Mouse (Mus musculus): Measurements from ENCODE around the gene Syt5.
A peak's percentile ranks its signal among the peaks of the same experiment; 100 is the strongest.
"Not testable (repeated sequence)": the region's sequence is repeated elsewhere in the genome, so short reads cannot be mapped to it uniquely, and the experiment has no call there.

The Syt5 gene

DNA sequence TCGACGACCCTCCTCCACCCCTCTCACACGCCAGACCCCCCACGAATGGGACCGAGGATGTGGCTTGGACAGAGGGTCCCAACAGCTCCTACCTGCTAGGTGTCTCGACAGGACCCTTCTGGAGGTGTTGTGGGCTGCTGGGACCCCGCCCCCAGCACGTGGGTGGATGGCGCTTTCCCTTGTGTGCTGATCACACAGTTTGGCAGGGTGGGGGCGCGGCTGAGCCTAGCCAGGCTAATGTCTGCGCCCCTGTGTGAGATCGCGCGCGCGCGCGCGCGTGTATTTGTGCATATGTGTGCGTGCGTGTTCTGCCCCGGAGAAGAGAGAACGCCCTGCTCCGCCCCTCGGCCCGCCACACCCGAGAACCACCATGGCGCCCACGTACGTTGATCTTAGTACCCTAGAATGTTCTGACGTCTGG lies at the start of gene Syt5:
Gene Syt5 (minus strand): TSS at position 321 of the 421 bp plus-strand sequence.
- DNase-seq (ENCODE audit: low spot score in 2 of 2) = peak; percentile 74 to 77

DNA sequence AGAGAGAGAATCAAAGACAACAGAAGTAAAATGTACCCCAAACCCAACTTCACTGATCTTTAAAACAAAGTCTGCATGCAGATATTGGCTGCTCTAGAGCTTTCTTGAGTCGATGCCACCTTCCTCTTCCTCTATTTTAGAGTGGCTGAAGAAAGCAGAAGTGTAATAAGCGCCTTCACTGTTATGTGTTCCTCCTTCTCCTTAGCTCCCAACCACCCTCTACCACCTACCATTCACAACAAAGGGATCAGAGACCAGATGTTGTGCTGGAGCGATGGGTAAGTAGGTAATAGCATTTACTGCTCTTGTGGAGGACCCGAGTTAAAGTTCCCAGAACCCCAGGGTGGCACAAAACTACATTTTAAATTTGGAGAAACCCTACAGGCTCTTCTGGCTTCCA lies 49.7 kb upstream of the Syt5 start:
- not testable (repeated sequence) for DNase-seq (ENCODE audit: low spot score in 2 of 2)

DNA sequence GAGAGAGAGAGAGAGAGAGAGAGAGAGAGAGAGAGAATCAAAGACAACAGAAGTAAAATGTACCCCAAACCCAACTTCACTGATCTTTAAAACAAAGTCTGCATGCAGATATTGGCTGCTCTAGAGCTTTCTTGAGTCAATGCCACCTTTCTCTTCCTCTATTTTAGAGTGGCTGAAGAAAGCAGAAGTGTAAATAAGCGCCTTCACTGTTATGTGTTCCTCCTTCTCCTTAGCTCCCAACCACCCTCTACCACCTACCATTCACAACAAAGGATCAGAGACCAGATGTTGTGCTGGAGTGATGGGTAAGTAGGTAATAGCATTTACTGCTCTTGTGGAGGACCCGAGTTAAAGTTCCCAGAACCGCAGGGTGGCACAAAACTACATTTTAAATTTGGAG lies 34.1 kb upstream of the Syt5 start:
- DNase-seq (ENCODE audit: low spot score in 2 of 2) = not testable (repeated sequence)

DNA sequence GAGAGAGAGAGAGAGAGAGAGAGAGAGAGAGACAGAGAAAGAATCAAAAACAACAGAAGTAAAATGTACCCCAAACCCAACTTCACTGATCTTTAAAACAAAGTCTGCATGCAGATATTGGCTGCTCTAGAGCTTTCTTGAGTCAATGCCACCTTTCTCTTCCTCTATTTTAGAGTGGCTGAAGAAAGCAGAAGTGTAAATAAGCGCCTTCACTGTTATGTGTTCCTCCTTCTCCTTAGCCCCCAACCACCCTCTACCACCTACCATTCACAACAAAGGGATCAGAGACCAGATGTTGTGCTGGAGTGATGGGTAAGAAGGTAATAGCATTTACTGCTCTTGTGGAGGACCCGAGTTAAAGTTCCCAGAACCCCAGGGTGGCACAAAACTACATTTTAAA lies 25.0 kb upstream of the Syt5 start:
- DNase-seq (ENCODE audit: low spot score in 2 of 2) = not testable (repeated sequence)

DNA sequence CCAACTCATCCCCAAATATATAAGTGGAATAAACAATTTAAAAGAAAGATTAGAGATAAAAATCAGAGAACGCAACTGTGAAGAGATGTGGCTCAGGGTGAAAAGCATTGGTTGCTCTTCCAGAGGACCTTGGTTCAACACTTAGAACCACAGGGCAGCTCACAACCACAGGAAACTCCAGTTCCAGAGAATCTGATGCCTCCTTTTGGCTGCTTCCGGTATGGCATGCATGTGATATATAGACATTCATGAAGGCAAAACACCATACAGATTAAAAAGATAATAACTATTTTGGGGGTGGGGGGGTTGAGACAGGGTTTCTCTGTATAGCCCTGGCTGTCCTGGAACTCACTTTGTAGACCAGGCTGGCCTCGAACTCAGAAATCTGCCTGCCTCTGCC lies 15.3 kb upstream of the Syt5 start:
- DNase-seq (ENCODE audit: low spot score in 2 of 2) = no peak

DNA sequence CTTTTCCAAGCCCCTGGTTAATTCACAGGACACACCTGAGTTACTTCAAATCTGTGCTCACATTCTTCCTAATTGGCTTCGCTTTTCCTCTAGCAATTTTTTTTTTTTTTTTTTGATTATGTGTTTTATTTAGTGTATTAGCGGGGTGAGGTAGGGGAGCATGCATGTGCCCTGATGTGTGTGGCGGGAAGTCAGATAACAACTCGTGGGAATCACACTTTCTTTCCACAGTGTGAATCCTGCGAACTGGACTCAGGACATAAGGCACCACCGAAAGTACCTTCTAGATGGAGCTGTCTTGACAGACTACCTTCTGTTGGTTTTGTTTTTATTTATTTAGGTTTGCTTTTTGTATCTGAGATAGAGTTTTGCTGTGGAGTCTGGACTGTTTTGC lies 9.8 kb upstream of the Syt5 start:
- no peak for DNase-seq (ENCODE audit: low spot score in 2 of 2)

DNA sequence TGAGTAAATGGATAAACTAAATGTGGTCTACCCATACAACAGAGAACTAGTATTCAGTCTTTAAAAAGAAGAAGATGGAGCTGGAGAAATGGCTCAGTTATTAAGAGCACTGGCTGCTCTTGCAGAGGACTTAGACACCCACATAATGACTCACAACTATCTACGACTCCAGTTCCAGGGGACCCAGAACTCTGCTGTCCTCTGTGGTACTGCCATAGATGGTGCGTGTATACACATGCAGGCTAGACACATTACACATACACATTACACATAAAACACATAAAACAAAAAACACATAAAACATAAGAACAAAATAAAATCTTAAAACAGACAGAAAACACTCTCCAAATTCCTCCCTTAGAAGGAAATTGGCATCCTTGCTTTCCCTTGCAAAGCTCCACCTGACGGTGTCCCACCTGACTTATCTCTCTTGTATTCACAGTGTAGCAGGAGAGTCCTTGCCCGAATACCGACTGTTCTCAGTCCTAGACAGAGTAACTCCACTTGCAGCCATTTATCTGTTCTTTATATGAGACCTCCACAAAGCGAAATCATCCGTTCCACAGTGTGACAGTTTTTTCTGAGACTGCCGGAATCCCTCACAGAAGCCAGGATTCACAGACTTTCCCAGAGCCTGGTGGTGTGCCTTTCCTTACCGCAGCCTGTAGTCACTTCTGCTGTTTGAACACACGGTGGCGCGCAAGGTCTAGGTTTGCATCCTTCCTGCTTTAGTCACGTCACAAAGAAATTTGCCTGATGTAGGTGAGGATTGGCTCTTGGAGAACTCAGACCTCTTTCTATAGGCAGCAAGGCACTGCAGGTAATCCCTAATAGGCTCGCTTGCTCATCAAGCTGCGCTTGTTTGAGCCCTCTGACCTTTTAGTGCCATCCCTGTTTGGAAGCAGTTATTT lies 9.2 kb upstream of the Syt5 start:
- peak; percentile 69 to 70 for DNase-seq (ENCODE audit: low spot score in 2 of 2)

DNA sequence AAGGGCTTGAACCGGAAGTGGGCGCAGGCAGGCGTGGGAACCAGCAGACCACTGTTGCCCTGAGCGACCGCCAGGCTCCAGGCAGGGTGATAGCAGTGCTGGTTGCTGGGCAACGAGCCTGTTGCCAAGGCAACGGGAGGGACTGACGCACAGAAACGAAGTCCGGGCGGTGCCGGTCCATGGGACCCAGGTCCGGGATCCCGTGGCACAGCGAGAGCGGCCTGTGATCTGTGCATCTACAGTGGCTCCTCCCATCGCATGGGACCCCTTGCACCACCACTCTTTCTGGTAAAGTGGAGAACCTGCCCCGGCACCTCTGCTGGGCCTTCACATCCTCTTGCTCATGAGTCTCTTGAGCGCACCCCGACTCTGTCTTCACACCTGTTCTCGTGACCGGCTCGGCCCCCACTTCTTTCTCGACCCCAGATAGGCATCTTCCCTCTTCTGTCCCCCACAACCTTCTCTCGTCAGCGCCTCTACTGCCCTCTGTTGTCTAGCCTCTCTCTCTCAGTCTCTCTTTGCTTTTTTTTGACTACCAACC lies 680 bp downstream of the Syt5 start:
- peak; percentile 96 to 97 for DNase-seq (ENCODE audit: low spot score in 2 of 2)

DNA sequence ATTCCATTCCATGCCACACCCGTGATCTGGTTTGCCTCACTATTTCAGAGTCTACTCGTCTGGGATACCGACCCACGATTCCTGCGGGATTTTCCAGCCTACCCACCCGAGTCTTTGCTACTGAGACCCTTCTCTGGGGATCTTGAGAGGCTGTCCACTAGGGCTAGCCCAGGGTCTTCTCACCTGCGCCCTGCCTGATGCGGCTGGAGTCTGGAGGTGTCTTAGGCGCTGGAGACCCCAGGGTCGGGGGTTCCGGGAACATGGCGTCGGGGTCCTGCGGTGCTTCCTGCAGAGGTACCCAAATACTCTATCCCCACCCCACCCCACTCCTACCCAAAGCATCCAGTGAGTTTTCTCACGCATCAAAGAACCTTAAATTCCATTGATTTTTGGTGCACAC lies 1.3 kb downstream of the Syt5 start:
- DNase-seq (ENCODE audit: low spot score in 2 of 2) = no peak

DNA sequence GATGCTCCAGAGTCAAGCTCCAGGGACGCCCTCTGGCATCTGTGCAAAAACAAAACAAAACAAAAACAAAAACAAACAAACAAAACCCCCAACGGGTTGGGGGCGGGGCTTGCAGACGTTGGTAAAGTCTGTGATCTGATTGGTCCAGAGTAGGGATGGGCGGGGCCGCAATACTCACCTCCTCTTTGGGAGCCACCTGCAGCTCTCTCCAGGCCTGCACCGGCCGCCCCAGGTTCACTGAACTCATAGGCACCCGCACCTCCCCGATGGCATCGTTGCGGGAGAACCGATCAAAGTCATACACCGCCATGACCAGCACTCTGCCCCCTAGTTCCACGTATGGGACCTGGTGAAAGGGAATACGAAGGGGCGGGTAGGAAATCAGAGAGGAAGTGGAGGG lies 5.3 kb downstream of the Syt5 start:
- DNase-seq (ENCODE audit: low spot score in 2 of 2) = no peak

DNA sequence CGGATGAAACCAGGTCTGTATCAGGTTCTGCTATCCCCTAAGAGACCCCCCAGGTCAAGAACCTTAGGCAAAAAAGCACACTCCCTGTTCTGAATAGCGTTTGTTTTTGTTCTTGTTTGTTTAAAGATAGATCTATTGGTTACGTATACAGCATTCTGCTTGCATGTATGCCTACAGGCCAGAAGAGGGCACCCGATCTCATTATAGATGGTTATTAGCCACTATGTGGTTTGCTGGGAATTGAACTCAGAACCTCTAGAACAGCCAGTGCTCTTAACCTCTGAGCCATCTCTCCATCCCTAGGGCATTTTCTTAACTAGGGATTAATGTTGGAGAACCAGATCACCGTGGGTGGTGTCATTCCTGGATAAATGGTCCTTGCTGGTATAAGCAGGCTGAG lies 6.0 kb downstream of the Syt5 start:
- DNase-seq (ENCODE audit: low spot score in 2 of 2) = no peak

DNA sequence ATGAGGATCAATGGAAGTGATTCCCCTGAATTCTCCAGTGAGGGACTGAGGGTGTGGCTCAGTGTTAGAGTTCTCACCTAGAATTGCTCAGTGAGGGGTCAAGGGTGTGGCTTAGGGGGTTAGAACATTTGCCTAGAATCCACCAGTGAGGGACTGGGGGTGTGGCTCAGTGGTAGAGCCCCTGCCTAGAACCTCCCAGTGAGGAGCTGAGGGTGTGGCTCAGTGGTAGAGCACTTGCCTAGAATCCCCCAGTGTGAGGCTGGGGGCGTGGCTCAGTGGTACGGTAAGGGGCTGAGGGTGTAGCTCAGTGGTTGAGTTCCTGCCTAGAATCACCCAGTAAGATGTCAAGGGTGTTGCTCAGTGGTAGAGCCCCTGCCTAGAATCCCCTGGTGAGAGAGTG lies 8.3 kb downstream of the Syt5 start:
- DNase-seq (ENCODE audit: low spot score in 2 of 2) = no peak

DNA sequence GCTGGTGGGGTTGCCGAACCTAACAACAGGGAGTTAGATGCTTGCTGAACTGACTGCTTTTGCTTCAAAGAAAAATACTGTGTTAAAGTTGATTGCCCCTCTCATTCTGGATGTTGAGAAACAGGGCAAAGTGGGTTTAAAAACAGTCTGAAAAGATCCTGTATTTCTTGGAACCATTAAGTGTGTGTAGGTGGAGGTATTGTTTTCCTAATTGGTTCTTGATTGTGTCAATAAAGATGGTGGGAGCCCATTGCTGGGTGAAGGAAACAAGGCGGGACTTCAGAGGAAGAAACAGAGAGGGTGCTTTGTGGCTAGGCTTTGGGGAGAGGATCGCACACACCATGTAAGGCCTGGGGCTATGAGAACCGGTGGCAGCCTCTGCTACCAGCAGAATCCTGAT lies 10.2 kb downstream of the Syt5 start:
- no peak for DNase-seq (ENCODE audit: low spot score in 2 of 2)

DNA sequence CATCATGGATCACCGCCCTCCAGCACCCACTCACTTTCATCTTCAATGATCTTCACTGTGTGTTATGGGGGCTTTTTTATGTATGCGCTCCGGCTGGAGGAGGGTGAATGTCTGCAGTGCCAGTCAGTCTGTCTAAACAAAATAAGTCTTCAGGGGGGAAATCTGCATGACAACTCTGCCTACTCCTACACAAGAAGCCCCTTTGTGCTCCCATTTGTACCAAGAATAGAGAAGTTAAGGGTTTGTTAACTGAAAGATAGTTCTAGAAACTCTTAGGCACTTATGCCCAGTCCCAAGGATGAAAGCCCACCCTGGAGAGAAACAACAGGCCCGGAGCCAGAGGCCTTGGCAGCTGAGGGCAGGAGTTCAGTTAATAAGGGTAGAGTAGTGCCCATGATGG lies 11.0 kb downstream of the Syt5 start:
- DNase-seq (ENCODE audit: low spot score in 2 of 2) = no peak

DNA sequence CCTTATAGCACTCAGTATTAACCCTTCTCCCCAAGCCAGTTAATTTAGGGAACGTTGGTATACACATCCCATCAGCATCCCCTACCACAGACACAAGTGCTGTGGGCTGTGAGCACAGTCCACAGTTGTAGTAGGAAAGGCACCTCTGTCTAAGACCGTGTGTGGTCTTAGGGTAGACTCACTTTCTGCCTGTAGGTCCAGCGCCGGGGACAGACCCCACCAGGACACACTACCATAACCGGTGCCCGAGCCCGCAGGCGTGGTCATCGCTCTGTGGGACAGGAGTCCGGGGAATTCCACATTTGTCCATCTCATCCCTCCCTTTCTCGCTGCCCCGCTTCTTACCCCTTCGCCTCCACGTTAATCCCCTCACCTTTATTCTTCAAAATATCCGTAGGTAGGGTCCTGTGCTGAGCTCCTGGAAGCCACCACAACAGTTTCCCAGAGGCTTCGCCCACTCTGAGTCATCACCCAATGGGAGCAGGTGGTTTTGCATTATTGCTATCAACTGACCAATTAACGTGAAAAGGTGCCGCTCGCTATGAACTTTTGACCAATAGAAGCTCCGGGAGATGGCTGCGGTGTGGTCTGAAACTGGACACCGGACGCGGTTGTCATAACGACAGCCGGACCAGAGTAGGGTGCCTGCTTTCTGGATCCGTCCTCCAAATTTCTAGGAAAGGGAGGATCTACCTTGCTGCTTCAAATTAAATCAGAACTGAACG lies 15.2 kb downstream of the Syt5 start, which contains the start of gene Dnaaf3:
Gene Dnaaf3 (minus strand): TSS at position 449 of the 725 bp plus-strand sequence.
- no peak for DNase-seq (ENCODE audit: low spot score in 2 of 2)

DNA sequence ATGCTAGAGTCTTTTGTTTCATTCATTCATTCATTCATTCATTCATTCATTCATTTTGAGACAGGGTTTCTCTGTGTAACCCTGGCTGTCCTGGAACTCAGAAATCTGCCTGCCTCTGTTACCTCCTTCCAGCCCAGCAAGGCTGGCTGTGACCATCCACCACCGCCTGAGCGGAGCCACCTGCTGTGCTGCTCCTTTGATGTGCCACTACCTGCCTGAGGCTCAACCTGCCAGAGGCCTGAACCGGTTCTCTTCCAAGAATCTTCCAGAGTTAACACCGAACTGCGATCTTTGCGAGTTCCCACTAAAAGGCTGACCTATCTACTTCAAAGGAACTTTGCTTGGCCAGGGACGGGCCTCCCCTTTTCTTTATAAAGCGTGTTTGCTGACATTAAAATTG lies 17.2 kb downstream of the Syt5 start:
- not testable (repeated sequence) for DNase-seq (ENCODE audit: low spot score in 2 of 2)

DNA sequence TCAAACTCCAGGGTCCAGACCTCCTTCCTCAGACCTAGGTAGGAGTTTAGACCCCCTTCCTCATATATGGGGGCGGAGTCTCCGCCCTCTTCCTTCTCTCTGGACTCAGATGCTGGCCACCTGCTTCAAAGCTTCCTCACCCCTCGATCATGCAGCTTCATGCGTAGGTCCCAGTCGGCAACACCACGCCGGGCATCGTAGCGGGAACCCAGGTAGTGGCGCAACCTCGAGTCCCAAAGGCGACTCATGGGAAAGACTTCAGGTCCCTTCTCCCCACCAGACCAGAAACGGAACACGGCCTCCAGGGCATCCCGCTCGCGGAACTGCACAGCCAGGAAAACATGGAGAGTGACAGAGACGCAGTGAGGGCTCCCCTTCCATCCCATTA lies 20.0 kb downstream of the Syt5 start:
- DNase-seq (ENCODE audit: low spot score in 2 of 2) = no peak

DNA sequence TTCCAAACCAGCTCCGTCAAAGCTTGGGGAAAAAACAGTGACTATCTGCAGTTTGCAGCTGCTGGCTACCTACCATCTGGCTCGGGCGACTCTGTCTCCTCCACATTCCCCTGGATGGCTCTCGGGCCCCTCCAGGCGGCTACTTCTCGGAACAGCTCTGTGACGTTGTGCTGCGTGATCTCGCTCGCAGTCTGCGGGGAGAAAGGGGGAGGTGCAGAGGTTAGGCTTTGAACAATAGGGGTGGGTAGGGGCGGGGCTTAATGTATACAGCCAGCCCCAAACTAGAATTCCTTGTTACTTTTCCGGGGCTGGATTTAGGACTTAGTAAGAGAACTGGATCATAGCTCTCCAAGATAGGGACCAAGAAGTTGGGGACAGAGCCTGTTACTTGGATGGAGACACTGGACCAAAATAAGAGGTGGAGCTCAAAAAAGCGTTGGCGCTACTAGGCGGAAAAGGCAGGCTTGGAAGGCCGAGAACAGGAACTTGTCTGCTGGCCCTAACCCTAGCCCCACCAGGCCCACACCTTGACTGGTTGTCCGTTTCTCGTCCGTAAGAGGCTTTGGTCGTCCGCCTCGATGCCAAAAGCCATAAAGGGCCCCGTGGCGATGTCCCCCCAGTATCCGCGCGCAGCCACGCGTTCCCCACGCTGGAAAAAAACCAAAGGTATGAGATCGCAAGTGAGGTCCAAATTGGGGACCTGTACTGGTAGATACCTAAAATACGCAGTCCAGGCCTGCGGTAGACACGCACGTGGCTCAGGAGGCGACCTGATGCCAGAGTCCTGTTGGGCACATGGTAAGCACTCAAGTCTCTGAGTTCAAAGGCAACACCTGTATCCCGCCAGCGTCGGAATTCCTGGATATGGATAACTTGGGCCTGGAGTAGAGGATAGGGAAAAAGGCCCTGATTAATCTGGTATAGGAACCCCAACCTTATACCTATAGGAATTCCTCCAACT lies 20.7 kb downstream of the Syt5 start:
- peak; percentile 55 to 70 for DNase-seq (ENCODE audit: low spot score in 2 of 2)

DNA sequence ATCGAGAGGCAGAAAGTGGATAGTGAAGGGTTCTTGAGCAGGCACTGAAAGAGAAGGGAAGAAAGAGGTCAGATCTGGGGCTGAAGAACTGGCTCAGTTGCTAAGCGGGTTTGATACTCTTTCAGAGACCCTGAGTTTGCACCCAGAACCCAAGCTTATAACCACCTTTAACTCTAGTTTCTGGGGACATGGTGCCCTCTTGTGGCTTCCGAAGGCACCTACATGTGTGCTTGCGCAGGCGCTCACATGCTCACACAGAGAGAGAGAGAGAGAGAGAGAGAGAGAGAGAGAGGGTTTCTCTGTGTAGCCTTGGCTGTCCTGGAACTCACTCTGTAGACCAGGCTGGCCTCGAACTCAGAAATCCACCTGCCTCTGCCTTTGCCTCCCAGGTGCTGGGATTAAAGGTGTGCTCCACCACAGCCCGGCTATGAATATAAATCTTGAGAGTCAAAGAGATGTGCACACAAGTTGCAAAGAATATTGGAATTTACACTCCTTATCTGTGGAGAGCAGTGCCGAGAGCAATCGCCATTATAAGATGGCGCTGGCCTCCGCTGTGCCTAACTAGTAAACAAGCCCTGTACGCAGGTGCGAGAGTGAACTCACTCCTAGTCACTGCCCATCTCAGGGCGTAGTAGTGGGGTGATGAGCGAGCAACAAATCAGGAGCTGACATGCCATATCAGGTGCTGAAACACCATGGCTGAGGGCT lies 23.0 kb downstream of the Syt5 start, which contains the start of gene Tnni3:
Gene Tnni3 (minus strand): TSS at position 18 of the 711 bp plus-strand sequence.
- DNase-seq (ENCODE audit: low spot score in 2 of 2) = not testable (repeated sequence)
